Mouse (Mus musculus): Measurements from ENCODE around the gene Taf12. TPM values are rescaled to one million over a fixed set of nuclear protein-coding genes. Genes with fewer than 3 reads are reported as not detected.

Gene Taf12
- total and polyA plus RNA-seq, 3 experiments = 62.6 to 76.4 TPM; not detected in 1

- peaks cover 9 to 16% of the 10 kb centered on the region in 2 experiments; a peak in 3 of 4 replicates for H3K4me1 ChIP-seq (ENCODE audit: control insufficient read depth in 1 of 2, insufficient read depth in 2 of 2, low read length in 2 of 2)
- H3K27ac ChIP-seq (ENCODE audit: control insufficient read depth, low read depth, low read length) = peak overlapping the region; percentile 87
- no peaks in the 10 kb centered on the region for H3K9me3 ChIP-seq (replicated peaks; ENCODE audit: insufficient read depth, low read length)
- peak; percentile 65 for DNase-seq (ENCODE audit: low read depth, low spot score)
- H3K27me3 ChIP-seq (ENCODE audit: control insufficient read depth in 1 of 2, insufficient read depth in 2 of 2, low read length in 2 of 2) = no peaks in the 10 kb centered on the region
- peak overlapping the region; percentile 96 to 99 for H3K4me3 ChIP-seq (ENCODE audit: control insufficient read depth in 1 of 2, insufficient read depth in 1 of 2, low read depth in 2 of 2, low read length in 2 of 2)
- peaks cover 39% of the 10 kb centered on the region for H3K79me2 ChIP-seq (ENCODE audit: control insufficient read depth, insufficient read depth, low read length, poor library complexity)
- peaks cover 0 to 19% of the 10 kb centered on the region in 2 experiments; a peak in 2 of 4 replicates for H3K36me3 ChIP-seq (ENCODE audit: control insufficient read depth in 1 of 2, insufficient read depth in 2 of 2, low read length in 2 of 2)
- peak overlapping the region; percentile 87 for H3K9ac ChIP-seq (ENCODE audit: control insufficient read depth, low read depth, low read length, poor library complexity, severe bottlenecking)
- TF ChIP-seq JUND (IDR thresholded peaks at IDR 0.05; ENCODE audit: low read depth, low read length) (no peak), RAD21 (IDR thresholded peaks at IDR 0.05; ENCODE audit: low read depth, low read length) (no peak), MAFK (IDR thresholded peaks at IDR 0.05; ENCODE audit: borderline replicate concordance, low read depth, low read length) (no peak), HCFC1 (IDR thresholded peaks at IDR 0.05; ENCODE audit: low read depth, low read length) (no peak; the same call in 1 of the 2 replicates), MYB (IDR thresholded peaks at IDR 0.05; ENCODE audit: low read depth, low read length) (no peak), USF2 (IDR thresholded peaks at IDR 0.05; ENCODE audit: borderline replicate concordance in 1 of 2, insufficient read depth in 1 of 2, low read depth in 1 of 2, low read length in 2 of 2) (no peak), NRF1 (IDR thresholded peaks at IDR 0.05; ENCODE audit: insufficient read depth, low read depth, low read length, poor library complexity, severe bottlenecking) (no peak), CTCF (IDR thresholded peaks at IDR 0.05 in 2 of 3, conservative IDR thresholded peaks at IDR 0.05 in 1 of 3; ENCODE audit: control insufficient read depth in 1 of 3, insufficient read depth in 1 of 3, low read depth in 2 of 3, low read length in 3 of 3, poor library complexity in 1 of 3, severe bottlenecking in 1 of 3) (no peak), BHLHE40 (IDR thresholded peaks at IDR 0.05; ENCODE audit: borderline replicate concordance, low read depth, low read length) (no peak), ZNF384 (IDR thresholded peaks at IDR 0.05; ENCODE audit: low read depth, low read length) (no peak), POLR2AphosphoS2 (IDR thresholded peaks at IDR 0.05; ENCODE audit: low read length) (no peak), CHD1 (IDR thresholded peaks at IDR 0.05; ENCODE audit: low read depth, low read length) (no peak; the same call in 1 of the 2 replicates), ETS1 (IDR thresholded peaks at IDR 0.05; ENCODE audit: low read depth, low read length) (no peak), ZKSCAN1 (IDR thresholded peaks at IDR 0.05; ENCODE audit: low read depth, low read length) (no peak), MAZ (IDR thresholded peaks at IDR 0.05; ENCODE audit: low read depth, low read length) (peak; percentile 31; the same call in 1 of the 2 replicates), ZMIZ1 (IDR thresholded peaks at IDR 0.05; ENCODE audit: low read depth, low read length) (no peak), ELF1 (IDR thresholded peaks at IDR 0.05; ENCODE audit: low read depth, low read length) (peak; percentile 88), MEF2A (IDR thresholded peaks at IDR 0.05; ENCODE audit: extremely low read depth, insufficient replicate concordance, low read depth, low read length, poor library complexity, severe bottlenecking) (no peak), MAX (IDR thresholded peaks at IDR 0.05; ENCODE audit: low read length) (0 out of 2 replicates have a peak, but pooled peaks have one; percentile 17), EP300 (IDR thresholded peaks at IDR 0.05; ENCODE audit: low read depth in 1 of 2, low read length in 2 of 2) (no peak), TAL1 (IDR thresholded peaks at IDR 0.05; ENCODE audit: low read length) (no peak), NELFE (IDR thresholded peaks at IDR 0.05; ENCODE audit: low read depth, low read length) (peak; percentile 46), GATA1 (IDR thresholded peaks at IDR 0.05; ENCODE audit: low read depth, low read length) (no peak), SIN3A (IDR thresholded peaks at IDR 0.05; ENCODE audit: low read length) (peak; percentile 57), E2F4 (IDR thresholded peaks at IDR 0.05; ENCODE audit: borderline replicate concordance, low read depth, low read length) (no peak), POLR2A (IDR thresholded peaks at IDR 0.05; ENCODE audit: control insufficient read depth in 1 of 2, insufficient read depth in 1 of 2, low read depth in 1 of 2, low read length in 2 of 2, poor library complexity in 1 of 2) (peak in 1 of 2 experiments; percentile 50; a peak in 1 of 4 replicates), KAT2A (conservative IDR thresholded peaks at IDR 0.05; ENCODE audit: low read depth, low read length) (no peak), TBP (IDR thresholded peaks at IDR 0.05; ENCODE audit: low read depth, low read length) (0 out of 2 replicates have a peak, but pooled peaks have one; percentile 47), TCF12 (IDR thresholded peaks at IDR 0.05; ENCODE audit: low read depth, low read length) (peak; percentile 8; the same call in 1 of the 2 replicates), UBTF (IDR thresholded peaks at IDR 0.05; ENCODE audit: borderline replicate concordance, insufficient read depth, low read depth, low read length) (no peak), USF1 (IDR thresholded peaks at IDR 0.05; ENCODE audit: low read depth, low read length) (no peak), RCOR1 (IDR thresholded peaks at IDR 0.05; ENCODE audit: low read depth, low read length) (no peak), MXI1 (IDR thresholded peaks at IDR 0.05; ENCODE audit: low read depth, low read length) (no peak; the same call in 1 of the 2 replicates), MYC (IDR thresholded peaks at IDR 0.05; ENCODE audit: low read depth, low read length) (no peak)
Observed at GRCm38 (mm10) chr4:132260404-132261379, 13.5 kb upstream of the Taf12 start.

Measured in MEL (cell line).